Mouse (Mus musculus): ENCODE data around the gene Ddi1. TPM values are rescaled to one million over a fixed set of nuclear protein-coding genes. Genes with fewer than 3 reads are reported as not detected.

The Ddi1 gene
- 0.06 TPM in 2 replicates for polyA plus RNA-seq (2016; fragmentation: Nextera tagmentation; extraction: Ambion mirVana)

GRCm38 (mm10) chr9:6269796-6270280, at the start of gene Ddi1:
Gene Ddi1 (minus strand): TSS chr9:6269846.
- Histone ChIP-seq H3K9me3 (no peaks in the 10 kb centered on the region), H3K27ac (peak within 1 kb of the TSS; percentile 36), H3K4me1 (peaks cover 7% of the 10 kb centered on the region; the same call in 1 of the 2 replicates), H3K4me3 (no peak within 1 kb of the TSS), H3K27me3 (ENCODE audit: insufficient read depth, poor library complexity, severe bottlenecking) (no peaks in the 10 kb centered on the region), H3K36me3 (no peaks in the 10 kb centered on the region)
- DNase-seq (ENCODE audit: low spot score) = no peak
- WGBS = 70% methylated on average over 1 of the region's 1 CpGs

- H3K4me1 ChIP-seq = no peaks in the 10 kb centered on the region
- no peaks in the 10 kb centered on the region for H3K27me3 ChIP-seq (ENCODE audit: insufficient read depth, poor library complexity, severe bottlenecking)
- H3K36me3 ChIP-seq = no peaks in the 10 kb centered on the region
- no peak for DNase-seq (ENCODE audit: low spot score)
- H3K27ac ChIP-seq = no peak overlapping the region
- 82% methylated on average over 1 of the region's 1 CpGs for WGBS
- no peaks in the 10 kb centered on the region for H3K9me3 ChIP-seq
- no peak overlapping the region for H3K4me3 ChIP-seq
Observed at GRCm38 (mm10) chr9:6317114-6317513, 47.5 kb upstream of the Ddi1 start.

DNA sequence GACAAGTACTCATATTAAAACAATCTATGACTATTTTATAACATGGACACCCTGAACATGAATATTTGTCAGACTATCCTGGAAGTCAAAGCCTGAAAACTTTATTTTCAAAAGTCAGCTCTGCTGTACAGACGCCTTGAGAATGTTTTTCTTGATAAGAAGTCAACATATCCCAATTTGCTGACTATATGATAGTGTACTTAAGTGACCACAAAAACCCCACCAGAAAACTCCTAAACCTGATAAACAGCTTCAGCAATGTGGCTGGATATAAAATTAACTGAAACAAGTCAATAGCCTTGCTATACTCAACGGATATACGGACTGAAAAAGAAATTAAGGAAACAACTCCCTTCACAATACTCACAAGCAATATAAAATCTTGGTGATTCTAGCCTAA, 36.2 kb upstream of the Ddi1 start:
- H3K27ac ChIP-seq = no peak overlapping the region
- no peak overlapping the region for H3K4me3 ChIP-seq
- H3K27me3 ChIP-seq (ENCODE audit: insufficient read depth, poor library complexity, severe bottlenecking) = no peaks in the 10 kb centered on the region
- no peaks in the 10 kb centered on the region for H3K4me1 ChIP-seq
- no peaks in the 10 kb centered on the region for H3K9me3 ChIP-seq
- 83% methylated on average over 3 of the region's 3 CpGs for WGBS
- no peaks in the 10 kb centered on the region for H3K36me3 ChIP-seq
- no peak for DNase-seq (ENCODE audit: low spot score)

GRCm38 (mm10) chr9:6304590-6304989, 34.9 kb upstream of the Ddi1 start:
- no peak overlapping the region for H3K27ac ChIP-seq
- no peaks in the 10 kb centered on the region for H3K9me3 ChIP-seq
- H3K27me3 ChIP-seq (ENCODE audit: insufficient read depth, poor library complexity, severe bottlenecking) = no peaks in the 10 kb centered on the region
- no peak for DNase-seq (ENCODE audit: low spot score)
- WGBS = 83% methylated on average over 3 of the region's 3 CpGs
- H3K36me3 ChIP-seq = no peaks in the 10 kb centered on the region
- no peaks in the 10 kb centered on the region for H3K4me1 ChIP-seq
- H3K4me3 ChIP-seq = no peak overlapping the region

DNA sequence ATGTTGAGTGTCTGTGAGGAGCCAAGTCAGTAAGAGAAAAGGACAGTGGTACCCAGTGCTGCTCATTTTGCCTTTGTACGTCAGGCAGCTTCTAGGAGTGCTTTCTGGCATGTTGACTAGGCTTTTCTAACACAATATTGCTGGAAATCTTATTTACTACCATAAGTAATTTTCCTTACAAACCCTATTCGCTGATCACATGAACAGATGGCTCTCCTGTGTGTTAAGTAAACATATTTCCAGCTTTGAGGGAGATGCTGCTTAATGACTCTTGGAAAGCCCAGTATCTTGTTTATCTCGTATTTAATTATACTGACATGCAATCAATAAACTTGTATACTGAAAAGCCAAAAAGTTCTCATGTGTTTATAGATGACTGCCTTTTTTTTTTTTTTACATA, 32.4 kb upstream of the Ddi1 start:
- no peaks in the 10 kb centered on the region for H3K4me1 ChIP-seq
- WGBS = 81% methylated on average over 3 of the region's 3 CpGs
- no peak for DNase-seq (ENCODE audit: low spot score)
- no peaks in the 10 kb centered on the region for H3K9me3 ChIP-seq
- H3K27me3 ChIP-seq (ENCODE audit: insufficient read depth, poor library complexity, severe bottlenecking) = no peaks in the 10 kb centered on the region
- no peaks in the 10 kb centered on the region for H3K36me3 ChIP-seq
- no peak overlapping the region for H3K4me3 ChIP-seq
- H3K27ac ChIP-seq = no peak overlapping the region

DNA sequence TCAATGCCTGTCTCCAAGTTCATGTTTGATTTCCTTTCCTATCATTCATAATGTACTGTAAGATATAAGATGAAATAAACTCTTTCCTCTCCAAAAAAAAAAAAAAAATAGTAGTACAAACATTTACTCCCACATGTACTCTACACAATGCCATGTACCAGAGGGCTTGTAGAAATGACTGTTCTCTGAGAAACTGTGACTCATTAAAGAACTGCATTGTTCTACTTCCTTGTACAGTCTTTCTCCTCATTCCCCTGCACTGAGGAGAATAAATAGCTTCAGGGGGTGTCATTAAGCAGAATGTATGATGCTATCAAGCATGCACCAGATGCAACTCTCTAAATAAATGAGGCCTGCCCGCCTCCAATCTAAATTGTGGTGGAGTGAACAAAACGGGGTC, 28.9 kb upstream of the Ddi1 start:
- WGBS = 77% methylated on average over 2 of the region's 2 CpGs
- Histone ChIP-seq H3K27me3 (ENCODE audit: insufficient read depth, poor library complexity, severe bottlenecking) (no peaks in the 10 kb centered on the region), H3K9me3 (no peaks in the 10 kb centered on the region), H3K4me1 (no peaks in the 10 kb centered on the region), H3K36me3 (no peaks in the 10 kb centered on the region), H3K4me3 (no peak overlapping the region), H3K27ac (no peak overlapping the region)
- no peak for DNase-seq (ENCODE audit: low spot score)

GRCm38 (mm10) chr9:6289211-6289696, 19.6 kb upstream of the Ddi1 start:
- Histone ChIP-seq H3K27ac (peak overlapping the region; percentile 59; the same call in 1 of the 2 replicates), H3K9me3 (no peaks in the 10 kb centered on the region), H3K27me3 (ENCODE audit: insufficient read depth, poor library complexity, severe bottlenecking) (no peaks in the 10 kb centered on the region), H3K36me3 (no peaks in the 10 kb centered on the region), H3K4me1 (peaks cover 8% of the 10 kb centered on the region), H3K4me3 (no peak overlapping the region)
- peak; percentile 75 for DNase-seq (ENCODE audit: low spot score)
- 8% methylated on average over 2 of the region's 2 CpGs for WGBS

DNA sequence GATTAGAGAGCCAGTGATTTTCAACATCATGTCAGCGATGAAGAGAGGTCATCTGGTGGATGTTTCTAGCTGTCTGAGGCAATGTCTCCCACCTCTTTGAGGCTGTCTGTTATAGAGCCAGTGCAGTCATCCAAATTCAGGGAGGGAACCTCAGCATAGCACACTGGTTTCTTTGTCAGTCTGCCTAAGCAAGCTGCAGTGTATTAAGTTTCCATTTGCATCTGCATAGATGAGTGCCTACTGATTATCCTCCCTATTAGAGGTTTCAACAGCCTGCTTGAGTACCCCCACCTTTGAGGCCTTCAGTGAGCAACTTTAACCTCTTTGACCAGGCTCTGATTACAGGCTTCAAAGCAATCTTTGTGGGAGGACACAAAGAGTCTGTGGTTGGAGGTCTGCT, 17.1 kb upstream of the Ddi1 start:
- H3K9me3 ChIP-seq = no peaks in the 10 kb centered on the region
- peaks cover 8% of the 10 kb centered on the region for H3K4me1 ChIP-seq
- no peaks in the 10 kb centered on the region for H3K27me3 ChIP-seq (ENCODE audit: insufficient read depth, poor library complexity, severe bottlenecking)
- no peak overlapping the region for H3K27ac ChIP-seq
- no peak for DNase-seq (ENCODE audit: low spot score)
- H3K36me3 ChIP-seq = no peaks in the 10 kb centered on the region
- no peak overlapping the region for H3K4me3 ChIP-seq
- 67% methylated on average over 1 of the region's 1 CpGs for WGBS

DNA sequence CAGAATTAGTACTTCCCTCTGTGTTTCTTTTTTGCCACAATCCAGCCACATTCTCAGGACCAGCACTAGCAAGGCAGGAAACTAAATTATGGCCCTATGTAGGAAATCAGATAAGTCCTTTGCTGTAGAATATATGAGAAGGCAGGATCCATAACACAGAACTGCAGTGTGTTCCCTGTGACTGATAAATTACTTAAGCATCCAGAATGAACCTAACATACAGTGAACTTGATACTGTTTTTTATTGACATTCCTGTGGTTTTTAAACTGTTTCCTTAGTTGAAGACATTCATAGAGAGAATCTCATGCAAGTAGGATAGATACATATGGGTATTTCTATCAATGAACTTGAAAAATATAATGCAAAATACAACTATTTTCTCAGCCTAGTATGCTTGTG, 7.9 kb upstream of the Ddi1 start:
- Histone ChIP-seq H3K4me3 (no peak overlapping the region), H3K36me3 (no peaks in the 10 kb centered on the region), H3K27me3 (ENCODE audit: insufficient read depth, poor library complexity, severe bottlenecking) (no peaks in the 10 kb centered on the region), H3K9me3 (no peaks in the 10 kb centered on the region), H3K27ac (no peak overlapping the region), H3K4me1 (no peaks in the 10 kb centered on the region)
- no peak for DNase-seq (ENCODE audit: low spot score)

DNA sequence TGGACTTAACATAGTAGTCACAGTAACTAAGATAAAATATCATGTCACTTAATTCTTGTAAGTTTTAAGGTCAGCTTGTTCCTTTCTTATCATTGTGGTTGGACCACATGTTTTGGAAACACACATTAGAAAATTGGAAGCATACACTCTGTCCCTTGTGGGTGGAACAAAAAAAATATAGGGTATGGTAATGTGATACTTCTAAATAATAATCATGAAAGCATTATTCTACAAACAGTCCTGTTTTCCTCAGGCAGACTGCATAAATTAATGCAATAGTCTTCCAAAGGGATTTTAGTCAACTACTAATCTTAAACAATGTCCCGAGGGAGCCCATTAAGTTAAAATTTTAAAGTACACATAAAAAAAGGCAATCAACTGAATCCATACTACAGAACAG, 6.7 kb upstream of the Ddi1 start:
- Histone ChIP-seq H3K4me1 (no peaks in the 10 kb centered on the region), H3K4me3 (no peak overlapping the region), H3K27ac (no peak overlapping the region), H3K36me3 (no peaks in the 10 kb centered on the region), H3K9me3 (no peaks in the 10 kb centered on the region), H3K27me3 (ENCODE audit: insufficient read depth, poor library complexity, severe bottlenecking) (no peaks in the 10 kb centered on the region)
- WGBS = 83% methylated on average over 1 of the region's 1 CpGs
- DNase-seq (ENCODE audit: low spot score) = no peak

DNA sequence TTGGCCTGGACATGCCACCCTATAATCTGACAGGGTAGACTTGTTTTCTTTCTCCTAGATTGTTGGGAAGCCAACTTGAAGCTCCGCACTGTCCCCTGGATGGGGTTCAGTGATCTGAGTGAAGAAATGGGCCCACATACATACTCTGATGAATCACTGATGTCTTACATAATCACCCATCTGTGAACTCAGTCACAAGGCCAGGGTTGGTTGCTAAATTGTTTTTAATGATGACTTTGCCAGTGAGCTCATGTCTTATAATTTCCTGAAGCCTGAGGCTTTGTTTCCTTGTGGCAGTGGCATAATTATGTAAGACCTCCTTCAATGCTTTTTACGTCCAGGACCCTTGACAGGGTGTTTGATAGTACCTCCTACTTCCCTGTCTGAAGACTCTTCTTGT, 4.8 kb downstream of the Ddi1 start:
- WGBS = 81% methylated on average over 2 of the region's 2 CpGs
- H3K4me1 ChIP-seq = peaks cover 4% of the 10 kb centered on the region; the same call in 1 of the 2 replicates
- no peaks in the 10 kb centered on the region for H3K36me3 ChIP-seq
- no peak for DNase-seq (ENCODE audit: low spot score)
- no peak overlapping the region for H3K27ac ChIP-seq
- no peaks in the 10 kb centered on the region for H3K27me3 ChIP-seq (ENCODE audit: insufficient read depth, poor library complexity, severe bottlenecking)
- no peaks in the 10 kb centered on the region for H3K9me3 ChIP-seq
- H3K4me3 ChIP-seq = no peak overlapping the region

DNA sequence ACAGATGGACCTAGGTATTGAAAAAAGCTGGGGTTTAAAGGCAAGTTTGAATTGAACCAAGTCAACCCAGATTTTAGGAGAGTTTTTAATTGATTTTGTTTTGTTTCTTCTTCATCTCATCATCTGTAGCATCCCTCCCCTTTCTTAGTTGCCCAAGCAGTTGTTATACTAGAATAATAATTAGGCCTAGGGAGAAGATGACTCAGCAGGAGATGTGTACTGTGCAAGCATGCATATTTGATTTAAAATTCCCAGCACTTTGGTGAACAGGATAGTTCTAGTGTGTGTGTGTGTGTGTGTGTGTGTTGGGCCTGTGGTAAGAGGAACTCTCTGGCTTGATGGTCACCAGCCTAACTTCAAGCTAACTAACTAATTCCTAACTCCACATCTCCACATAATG, 12.6 kb downstream of the Ddi1 start:
- no peaks in the 10 kb centered on the region for H3K36me3 ChIP-seq
- H3K27me3 ChIP-seq (ENCODE audit: insufficient read depth, poor library complexity, severe bottlenecking) = no peaks in the 10 kb centered on the region
- no peak overlapping the region for H3K27ac ChIP-seq
- DNase-seq (ENCODE audit: low spot score) = no peak
- H3K4me3 ChIP-seq = no peak overlapping the region
- H3K4me1 ChIP-seq = no peaks in the 10 kb centered on the region
- H3K9me3 ChIP-seq = no peaks in the 10 kb centered on the region

- Histone ChIP-seq H3K27ac (no peak overlapping the region), H3K4me1 (peaks cover 6% of the 10 kb centered on the region), H3K9me3 (no peaks in the 10 kb centered on the region), H3K4me3 (no peak overlapping the region), H3K36me3 (no peaks in the 10 kb centered on the region), H3K27me3 (ENCODE audit: insufficient read depth, poor library complexity, severe bottlenecking) (no peaks in the 10 kb centered on the region)
- no peak for DNase-seq (ENCODE audit: low spot score)
- WGBS = 86% methylated on average over 2 of the region's 2 CpGs
Observed at GRCm38 (mm10) chr9:6251990-6252389, 17.7 kb downstream of the Ddi1 start.

DNA sequence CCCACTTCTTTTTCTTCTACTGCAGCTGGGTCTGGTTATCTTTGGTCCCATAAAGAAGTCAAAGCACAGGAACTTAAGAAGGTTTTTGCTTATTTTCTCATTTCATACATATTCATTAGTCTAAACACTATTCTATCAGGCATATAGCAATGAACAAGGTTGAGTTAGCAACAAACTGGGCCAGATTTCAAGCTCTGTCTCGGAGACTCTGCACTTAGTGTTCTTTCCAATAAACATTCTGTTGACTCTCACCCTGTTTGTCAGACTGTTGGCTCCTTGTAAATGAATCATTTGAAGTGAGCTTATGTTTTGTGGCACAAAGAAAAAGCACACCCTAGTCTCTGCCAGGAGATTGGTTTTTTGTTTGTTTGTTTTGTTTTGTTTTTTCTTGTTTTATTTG, 19.3 kb downstream of the Ddi1 start:
- H3K4me3 ChIP-seq = no peak overlapping the region
- no peak for DNase-seq (ENCODE audit: low spot score)
- no peak overlapping the region for H3K27ac ChIP-seq
- H3K36me3 ChIP-seq = no peaks in the 10 kb centered on the region
- WGBS = 79% methylated on average over 1 of the region's 1 CpGs
- no peaks in the 10 kb centered on the region for H3K27me3 ChIP-seq (ENCODE audit: insufficient read depth, poor library complexity, severe bottlenecking)
- H3K9me3 ChIP-seq = no peaks in the 10 kb centered on the region
- peaks cover 6% of the 10 kb centered on the region for H3K4me1 ChIP-seq
